Comparison of ENCODE assay signal across 8 mouse cellular contexts in the genomic region with DNA sequence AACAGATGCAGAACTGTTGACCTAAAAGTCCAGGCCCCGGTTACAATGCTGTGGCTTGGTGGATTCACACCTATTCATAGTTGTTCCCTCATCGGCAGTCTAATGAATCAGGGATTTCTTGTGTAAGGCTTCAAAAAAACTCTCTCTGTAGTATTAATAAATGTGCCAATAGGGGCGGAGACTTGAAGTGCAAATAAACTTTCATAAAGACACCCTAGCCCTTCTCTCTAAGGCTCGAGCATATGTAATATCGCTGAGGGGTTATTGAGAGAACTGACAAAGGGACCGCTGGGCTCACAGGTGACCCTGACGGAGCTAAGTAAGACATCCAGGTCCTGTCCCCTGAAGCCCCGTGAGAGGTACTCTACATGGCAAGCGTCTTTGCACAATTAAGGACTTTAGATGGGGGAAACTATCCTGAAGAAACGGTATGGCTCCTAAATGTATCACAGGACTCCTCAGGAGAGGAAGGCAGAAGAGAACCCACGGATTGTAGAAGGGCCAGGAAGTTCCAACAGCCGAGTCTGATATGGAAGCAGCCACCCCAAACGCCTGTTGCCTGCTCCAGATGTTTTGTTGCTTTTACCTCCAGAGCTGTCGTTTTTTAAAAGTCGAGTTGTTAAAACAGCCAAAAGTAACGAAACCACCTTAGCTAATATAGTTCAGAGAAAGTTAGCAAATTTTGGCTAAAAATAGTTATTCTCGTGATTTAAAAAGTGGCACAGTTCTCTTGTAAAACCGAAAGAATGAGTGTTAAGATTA. TPM values are rescaled to one million over a fixed set of nuclear protein-coding genes. Genes with fewer than 3 reads are reported as not detected.
DNase-seq lines count a peak whose midpoint lies in the region; ATAC-seq lines count a peak whose summit lies in the region.

No protein-coding gene starts in this region.

- H3K9ac ChIP-seq in hindbrain, embryonic 12.5 days = peak overlapping the region; percentile 72; the same call in 1 of the 2 replicates

- H3K4me2 ChIP-seq in hindbrain, embryonic 12.5 days (replicated peaks) = peak overlapping the region; percentile 75

- WGBS in hindbrain, embryonic 12.5 days = 57% methylated on average over 18 of the region's 18 CpGs
- 18% methylated on average over 18 of the region's 18 CpGs for WGBS in macrophage (ENCODE audit: missing documents)

- H3K27me3 ChIP-seq in hindbrain, embryonic 12.5 days = no peaks in the 10 kb centered on the region

- ATAC-seq in hindbrain, embryonic 12.5 days (ENCODE audit: low FRiP score) = no peak

- DNase-seq in heart, adult 11 months = peak; percentile 86
- DNase-seq in heart, postnatal 4 days = no peak
- DNase-seq in MEL-GATA-1-ER (ENCODE audit: extremely low read depth, low read depth) = peak; percentile 43
- no peak for DNase-seq in B cell, adult 2 months
- DNase-seq in ovary, postnatal 36 days (ENCODE audit: low spot score) = no peak
- DNase-seq in adrenal gland, postnatal 25 days = no peak

- H3K4me1 ChIP-seq in hindbrain, embryonic 12.5 days = peaks cover 4% of the 10 kb centered on the region; the same call in 1 of the 2 replicates

- no peaks in the 10 kb centered on the region for H3K9me3 ChIP-seq in hindbrain, embryonic 12.5 days (replicated peaks)

- H3K79me2 ChIP-seq in macrophage (ENCODE audit: inconsistent target) = no peaks in the 10 kb centered on the region

- H3K36me3 ChIP-seq in hindbrain, embryonic 12.5 days = 0 out of 2 replicates have a peak, but pooled peaks cover 4% of the 10 kb centered on the region
- H3K36me3 ChIP-seq in macrophage (ENCODE audit: inconsistent target) = no peaks in the 10 kb centered on the region; the same call in 1 of the 2 replicates

- H3K4me3 ChIP-seq in hindbrain, embryonic 12.5 days = peak overlapping the region; percentile 60
- H3K4me3 ChIP-seq in macrophage (ENCODE audit: inconsistent target) = peak overlapping the region; percentile 62

- no peak overlapping the region for H3K27ac ChIP-seq in hindbrain, embryonic 12.5 days
- H3K27ac ChIP-seq in macrophage = peak overlapping the region; percentile 86

RNA-seq across cellular contexts. Expression of gene Ropn1l, which starts 1.0 kb away (rescaled TPM):
- under 1 TPM; 0.38 TPM for total RNA-seq in heart, postnatal 4 days (2021)
- polyA plus RNA-seq in hindbrain, embryonic 12.5 days (2016; fragmentation: Nextera tagmentation; extraction: Ambion mirVana) = 2.8 and 2.9 TPM in 2 replicates
- total RNA-seq in macrophage (2018; cell fraction: chromatin; rRNA removed) = 1 to 10 TPM in 18 of 26 experiments, under 1 TPM in 1, not detected in 7; 0.96 to 5.9 (median 1.8) TPM
- total RNA-seq in macrophage (2018; cell fraction: cytosol; rRNA removed) = 10 to 100 TPM in 10 of 26 experiments, 1 to 10 TPM in 16; 5.2 to 15.6 (median 8.7) TPM
- total RNA-seq in macrophage (2018; cell fraction: nucleus; rRNA removed) = 1 to 10 TPM; 1.0 to 7.2 (median 3.2) TPM
- polyA plus RNA-seq in macrophage (2018) = 7.0 to 12.5 TPM (median 7.0 TPM) in 3 replicates
- 2.0 and 3.6 TPM in 2 replicates for total RNA-seq in adrenal gland, postnatal 25 days (2021)

Comparison
In these comparisons a context has a peak if more than half of its experiments do, and no peak if none do; other contexts are left out.
1. DNase-seq: peak in heart, adult 11 months (single experiment) and MEL-GATA-1-ER (single experiment); none in heart, postnatal 4 days (single experiment), B cell, adult 2 months (0 of 2), ovary, postnatal 36 days (single experiment) and adrenal gland, postnatal 25 days (single experiment).